Mouse (Mus musculus) cortical plate, adult 2 months (tissue): Measurements from ENCODE around the gene Pycr1.

Experiments
- CTCF ChIP-seq: fragments of 200-500 bp; IDR thresholded peaks from 2 replicates; pipeline ENCODE4 v1.5.1; 2011; ENCODE audit warnings: mild to moderate bottlenecking, control low read depth, low read length; ENCODE audit not compliant: insufficient read depth; ENCODE audit errors: extremely low read depth
- POLR2A ChIP-seq: fragments of 200-500 bp; IDR thresholded peaks from 2 replicates; pipeline ENCODE4 v1.6.1; 2011; ENCODE audit warnings: mild to moderate bottlenecking, low read length, control low read depth; ENCODE audit not compliant: insufficient read depth; ENCODE audit errors: extremely low read depth

DNA sequence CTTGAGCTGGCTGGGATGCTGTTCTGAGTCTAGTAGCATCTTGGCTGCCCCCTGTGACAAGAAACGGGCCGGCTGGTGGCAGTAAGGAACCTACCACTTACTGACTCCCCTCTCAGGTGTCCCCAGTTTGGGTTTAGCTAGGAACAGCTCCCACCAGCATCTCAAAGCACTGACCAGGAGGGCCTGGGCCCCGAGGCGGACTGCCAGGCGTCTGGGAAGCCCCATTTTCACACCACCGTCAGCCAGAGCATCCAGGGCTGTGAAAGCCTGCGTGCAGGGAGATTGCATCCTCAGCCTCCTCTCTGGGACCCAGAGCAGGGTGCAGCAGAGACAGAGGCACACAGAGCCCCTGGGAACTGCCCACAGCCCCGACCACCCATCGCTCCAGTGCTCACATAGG lies 2.3 kb downstream of the Pycr1 start:
- no peak for TF ChIP-seq POLR2A
- TF ChIP-seq CTCF: no peak
